Mouse (Mus musculus): ENCODE results near the gene Git2. TPM values are rescaled to one million over a fixed set of nuclear protein-coding genes. Genes with fewer than 3 reads are reported as not detected.

The Git2 gene
- polyA plus RNA-seq, 1 experiment from 2014 or later: 36.5 TPM

DNA sequence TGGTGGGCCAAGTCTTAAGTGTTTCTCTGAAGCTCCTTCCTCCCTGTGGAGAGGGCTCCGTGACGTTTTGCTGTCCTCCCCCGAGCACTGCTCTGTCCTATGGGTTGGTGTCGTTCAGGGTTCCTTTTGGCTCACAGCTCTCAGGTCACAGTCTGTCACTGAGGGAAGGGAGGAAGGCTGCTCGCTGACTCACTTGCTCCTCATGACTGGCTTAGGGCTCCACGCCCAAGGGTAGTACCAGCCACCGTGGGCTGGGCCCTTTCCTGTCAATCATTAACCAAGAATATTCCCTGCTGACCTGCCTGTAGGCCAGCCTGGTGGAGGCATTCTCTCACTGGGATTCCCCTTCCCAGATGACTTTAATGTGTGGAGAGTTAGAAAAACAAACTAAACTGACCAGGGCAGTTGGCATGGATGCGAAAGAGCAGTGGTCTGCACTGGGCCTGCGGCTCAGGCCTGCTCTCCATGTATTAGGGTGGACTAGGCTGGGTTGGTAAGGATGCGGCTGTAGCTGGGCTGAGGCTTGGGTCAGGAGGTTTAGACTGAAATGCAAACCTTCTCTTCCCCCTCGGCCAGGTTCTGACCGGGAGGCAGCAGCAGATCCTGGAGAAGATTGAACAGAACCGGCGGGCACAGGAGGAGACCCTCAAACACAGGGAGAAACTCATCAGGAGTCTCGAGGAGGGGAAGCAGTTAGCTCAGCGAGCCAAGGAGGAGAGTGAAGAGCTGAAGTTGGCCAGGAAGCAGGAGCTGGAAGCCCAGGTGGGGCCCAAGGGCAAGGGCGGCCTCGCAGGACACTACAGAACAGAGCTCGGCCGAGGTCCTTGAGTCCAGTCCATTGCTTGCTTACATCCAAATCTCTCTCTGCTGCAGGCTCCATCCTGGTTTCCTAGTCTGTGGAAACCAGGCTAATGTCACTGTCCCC, 56.1 kb downstream of the Git2 start:
- Histone ChIP-seq H3K9ac (replicated peaks; ENCODE audit: low read depth) (no peak overlapping the region), H3K36me3 (ENCODE audit: insufficient read depth, low read length) (peaks cover 14% of the 10 kb centered on the region), H3K27me3 (replicated peaks; ENCODE audit: insufficient read depth, low read length) (no peaks in the 10 kb centered on the region), H3K27ac (ENCODE audit: low read length) (no peak overlapping the region), H3K4me3 (ENCODE audit: low read depth, low read length) (no peak overlapping the region), H3K9me3 (ENCODE audit: low read length) (no peaks in the 10 kb centered on the region), H3K4me2 (replicated peaks; ENCODE audit: low read depth, low read length) (no peak overlapping the region), H3K4me1 (ENCODE audit: insufficient read depth, low read depth, low read length) (no peaks in the 10 kb centered on the region)
- DNase-seq (ENCODE audit: low spot score) (peak; percentile 44), ATAC-seq (peak; percentile 72)
- 76% methylated on average over 20 of the region's 20 CpGs for WGBS
- TF ChIP-seq EP300 (IDR thresholded peaks at IDR 0.05): no peak
- TF ChIP-seq CTCF (IDR thresholded peaks at IDR 0.05): no peak

GRCm38 (mm10) chr5:114718483-114718882, 56.8 kb downstream of the Git2 start:
- no peaks in the 10 kb centered on the region for H3K9me3 ChIP-seq (ENCODE audit: low read length)
- peaks cover 14% of the 10 kb centered on the region for H3K36me3 ChIP-seq (ENCODE audit: insufficient read depth, low read length)
- no peak overlapping the region for H3K4me3 ChIP-seq (ENCODE audit: low read depth, low read length)
- H3K27me3 ChIP-seq (replicated peaks; ENCODE audit: insufficient read depth, low read length): no peaks in the 10 kb centered on the region
- ATAC-seq: no peak
- no peak overlapping the region for H3K4me2 ChIP-seq (replicated peaks; ENCODE audit: low read depth, low read length)
- WGBS: 88% methylated on average over 13 of the region's 13 CpGs
- no peaks in the 10 kb centered on the region for H3K4me1 ChIP-seq (ENCODE audit: insufficient read depth, low read depth, low read length)
- no peak for DNase-seq (ENCODE audit: low spot score)
- H3K27ac ChIP-seq (ENCODE audit: low read length): no peak overlapping the region
- TF ChIP-seq EP300 (IDR thresholded peaks at IDR 0.05) (no peak), CTCF (IDR thresholded peaks at IDR 0.05) (no peak)
- H3K9ac ChIP-seq (replicated peaks; ENCODE audit: low read depth): no peak overlapping the region

- H3K27me3 ChIP-seq (replicated peaks; ENCODE audit: insufficient read depth, low read length): no peaks in the 10 kb centered on the region
- no peaks in the 10 kb centered on the region for H3K4me1 ChIP-seq (ENCODE audit: insufficient read depth, low read depth, low read length)
- no peak overlapping the region for H3K4me2 ChIP-seq (replicated peaks; ENCODE audit: low read depth, low read length)
- H3K9ac ChIP-seq (replicated peaks; ENCODE audit: low read depth): no peak overlapping the region
- ATAC-seq: no peak
- H3K4me3 ChIP-seq (ENCODE audit: low read depth, low read length): no peak overlapping the region
- 88% methylated on average over 8 of the region's 8 CpGs for WGBS
- H3K9me3 ChIP-seq (ENCODE audit: low read length): no peaks in the 10 kb centered on the region
- DNase-seq (ENCODE audit: low spot score): no peak
- peaks cover 14% of the 10 kb centered on the region for H3K36me3 ChIP-seq (ENCODE audit: insufficient read depth, low read length)
- no peak for TF ChIP-seq CTCF (IDR thresholded peaks at IDR 0.05)
- TF ChIP-seq EP300 (IDR thresholded peaks at IDR 0.05): no peak
- no peak overlapping the region for H3K27ac ChIP-seq (ENCODE audit: low read length)
These were observed 57.4 kb downstream of the Git2 start for GRCm38 (mm10) chr5:114717937-114718336.

GRCm38 (mm10) chr5:114717292-114717691, 58.0 kb downstream of the Git2 start:
- peaks cover 14% of the 10 kb centered on the region for H3K36me3 ChIP-seq (ENCODE audit: insufficient read depth, low read length)

DNA sequence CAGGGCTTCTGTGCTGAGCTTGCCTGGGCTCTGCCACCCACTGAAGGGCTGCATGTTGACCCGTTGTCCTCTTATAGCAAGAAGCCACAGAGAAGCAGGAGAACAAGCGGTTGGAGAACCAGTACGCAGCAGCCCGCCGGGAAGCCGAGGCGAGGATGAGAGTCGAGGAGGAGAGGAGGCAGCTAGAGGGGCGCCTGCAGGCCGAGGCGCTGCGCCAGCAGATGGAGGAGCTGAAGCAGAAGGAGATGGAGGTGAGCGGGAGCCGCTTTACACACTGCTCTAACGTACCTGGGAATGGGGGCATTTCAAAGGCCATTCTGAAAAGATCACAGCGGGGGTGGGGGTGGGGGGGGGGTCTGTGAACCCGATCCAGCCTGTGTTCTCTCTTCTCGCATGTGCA, 60.8 kb downstream of the Git2 start:
- Histone ChIP-seq H3K27ac (ENCODE audit: low read length) (no peak overlapping the region), H3K27me3 (replicated peaks; ENCODE audit: insufficient read depth, low read length) (no peaks in the 10 kb centered on the region), H3K9ac (replicated peaks; ENCODE audit: low read depth) (no peak overlapping the region), H3K9me3 (ENCODE audit: low read length) (no peaks in the 10 kb centered on the region), H3K36me3 (ENCODE audit: insufficient read depth, low read length) (peaks cover 6% of the 10 kb centered on the region; the same call in 1 of the 2 replicates), H3K4me3 (ENCODE audit: low read depth, low read length) (no peak overlapping the region), H3K4me1 (ENCODE audit: insufficient read depth, low read depth, low read length) (no peaks in the 10 kb centered on the region), H3K4me2 (replicated peaks; ENCODE audit: low read depth, low read length) (no peak overlapping the region)
- DNase-seq (ENCODE audit: low spot score): no peak
- no peak for ATAC-seq
- 88% methylated on average over 12 of the region's 18 CpGs for WGBS
- no peak for TF ChIP-seq CTCF (IDR thresholded peaks at IDR 0.05)
- no peak for TF ChIP-seq EP300 (IDR thresholded peaks at IDR 0.05)

More at GRCm38 (mm10) chr5:114717292-114717691, 58.0 kb downstream of the Git2 start:
- TF ChIP-seq EP300 (IDR thresholded peaks at IDR 0.05): no peak
- no peak for ATAC-seq
- Histone ChIP-seq H3K27ac (ENCODE audit: low read length) (no peak overlapping the region), H3K27me3 (replicated peaks; ENCODE audit: insufficient read depth, low read length) (no peaks in the 10 kb centered on the region), H3K9ac (replicated peaks; ENCODE audit: low read depth) (no peak overlapping the region), H3K4me1 (ENCODE audit: insufficient read depth, low read depth, low read length) (no peaks in the 10 kb centered on the region), H3K4me3 (ENCODE audit: low read depth, low read length) (no peak overlapping the region), H3K9me3 (ENCODE audit: low read length) (no peaks in the 10 kb centered on the region), H3K4me2 (replicated peaks; ENCODE audit: low read depth, low read length) (no peak overlapping the region)
- WGBS: 87% methylated on average over 12 of the region's 12 CpGs
- no peak for DNase-seq (ENCODE audit: low spot score)

DNA sequence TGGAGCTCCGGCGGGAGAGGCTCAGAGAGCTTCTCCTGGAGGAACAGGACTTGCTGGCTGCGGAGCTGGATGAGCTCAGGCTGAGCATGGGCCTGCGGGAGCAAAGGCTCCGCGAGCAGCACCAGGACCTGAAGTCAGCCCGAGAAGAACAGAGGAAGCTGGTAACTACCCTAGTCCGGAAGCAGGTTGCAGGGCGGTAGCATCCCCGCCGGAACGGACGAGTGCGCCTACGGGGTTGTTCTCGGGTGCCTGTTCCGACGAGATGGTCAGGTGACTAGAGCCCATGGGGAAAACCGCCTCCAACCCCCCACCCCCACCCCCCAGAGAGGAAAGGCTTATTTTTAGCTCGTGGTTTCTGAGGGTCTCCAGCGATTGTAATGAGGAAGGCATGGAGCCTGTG, 66.0 kb downstream of the Git2 start:
- WGBS: 91% methylated on average over 21 of the region's 21 CpGs
- no peaks in the 10 kb centered on the region for H3K9me3 ChIP-seq (ENCODE audit: low read length)
- no peak overlapping the region for H3K9ac ChIP-seq (replicated peaks; ENCODE audit: low read depth)
- no peaks in the 10 kb centered on the region for H3K36me3 ChIP-seq (ENCODE audit: insufficient read depth, low read length)
- DNase-seq (ENCODE audit: low spot score) (no peak), ATAC-seq (no peak)
- no peak overlapping the region for H3K27ac ChIP-seq (ENCODE audit: low read length)
- TF ChIP-seq CTCF (IDR thresholded peaks at IDR 0.05): no peak
- no peaks in the 10 kb centered on the region for H3K27me3 ChIP-seq (replicated peaks; ENCODE audit: insufficient read depth, low read length)
- H3K4me1 ChIP-seq (ENCODE audit: insufficient read depth, low read depth, low read length): no peaks in the 10 kb centered on the region; the same call in 1 of the 2 replicates
- no peak overlapping the region for H3K4me3 ChIP-seq (ENCODE audit: low read depth, low read length)
- no peak overlapping the region for H3K4me2 ChIP-seq (replicated peaks; ENCODE audit: low read depth, low read length)
